15 mouse cellular contexts compared by ENCODE assay signal in genomic region chr4:59197078-59197424, GRCm38 (mm10). TPM values are rescaled to one million over a fixed set of nuclear protein-coding genes. Genes with fewer than 3 reads are reported as not detected.
DNase-seq lines count a peak whose midpoint lies in the region; ATAC-seq and TF ChIP-seq lines count a peak whose summit lies in the region.
"Had no signal": no experiment of that assay in that cellular context is flagged by ENCODE, and none has a peak within 500 bp of the region (broad histone marks: within the 10 kb centered on the region; RNA-seq: fewer than 3 reads in every experiment).

No protein-coding gene starts in this region.

- no peaks in the 10 kb centered on the region for H3K9me3 ChIP-seq in heart, embryonic 15.5 days (replicated peaks)
- no peaks in the 10 kb centered on the region for H3K9me3 ChIP-seq in midbrain, embryonic 16.5 days (replicated peaks; ENCODE audit: control insufficient read depth, low read length, poor library complexity, severe bottlenecking)
- no peaks in the 10 kb centered on the region for H3K9me3 ChIP-seq in midbrain, postnatal 0 days (ENCODE audit: low read length)
- no peaks in the 10 kb centered on the region for H3K9me3 ChIP-seq in liver, embryonic 12.5 days (replicated peaks)
- no peaks in the 10 kb centered on the region for H3K9me3 ChIP-seq in stomach, postnatal 0 days (ENCODE audit: control insufficient read depth, low read length)
- H3K9me3 ChIP-seq: midbrain, embryonic 15.5 days had no signal

- DNase-seq in heart, adult 2 months, result no peak
- no peak for DNase-seq in midbrain, postnatal 0 days (ENCODE audit: low spot score)
- no peak for DNase-seq in stomach, postnatal 0 days (ENCODE audit: low spot score)
- no peak for DNase-seq in frontal cortex, postnatal 10 days (ENCODE audit: low spot score in 2 of 2)
- DNase-seq in thymus, adult 18-20 months, result no peak
- DNase-seq: cerebellum, adult 2 months; right cerebral cortex, postnatal 4 days had no signal

- H3K9ac ChIP-seq in heart, embryonic 15.5 days, result no peak overlapping the region
- no peak overlapping the region for H3K9ac ChIP-seq in heart, adult 2 months (ENCODE audit: low read depth, low read length)
- H3K9ac ChIP-seq in midbrain, embryonic 16.5 days (ENCODE audit: low read depth, low read length), result no peak overlapping the region
- no peak overlapping the region for H3K9ac ChIP-seq in midbrain, postnatal 0 days (replicated peaks; ENCODE audit: low read length, poor library complexity, severe bottlenecking)
- H3K9ac ChIP-seq in liver, embryonic 12.5 days, result peak overlapping the region; percentile 70
- H3K9ac ChIP-seq in stomach, postnatal 0 days (ENCODE audit: low read length), result no peak overlapping the region
- H3K9ac ChIP-seq: midbrain, embryonic 15.5 days had no signal

- no peak overlapping the region for H3K4me2 ChIP-seq in heart, embryonic 15.5 days
- H3K4me2 ChIP-seq in midbrain, embryonic 16.5 days (ENCODE audit: low read length), result no peak overlapping the region
- no peak overlapping the region for H3K4me2 ChIP-seq in midbrain, postnatal 0 days (ENCODE audit: low read depth, low read length, poor library complexity, severe bottlenecking)
- peak overlapping the region; percentile 70 for H3K4me2 ChIP-seq in liver, embryonic 12.5 days
- no peak overlapping the region for H3K4me2 ChIP-seq in stomach, postnatal 0 days (replicated peaks; ENCODE audit: low read depth)
- H3K4me2 ChIP-seq: midbrain, embryonic 15.5 days had no signal

- H3K4me3 ChIP-seq in heart, embryonic 15.5 days, result no peak overlapping the region
- no peak overlapping the region for H3K4me3 ChIP-seq in heart, adult 2 months
- H3K4me3 ChIP-seq in midbrain, embryonic 16.5 days (ENCODE audit: low read depth, low read length), result no peak overlapping the region
- no peak overlapping the region for H3K4me3 ChIP-seq in midbrain, postnatal 0 days (ENCODE audit: low read depth, low read length)
- H3K4me3 ChIP-seq in liver, embryonic 12.5 days, result peak overlapping the region; percentile 45
- no peak overlapping the region for H3K4me3 ChIP-seq in stomach, postnatal 0 days (ENCODE audit: low read depth, low read length)
- H3K4me3 ChIP-seq: midbrain, embryonic 15.5 days had no signal

- TF ChIP-seq EP300 in heart, adult 2 months (IDR thresholded peaks at IDR 0.05; ENCODE audit: insufficient read depth, low read depth, low read length), result no peak
- no peak for TF ChIP-seq EP300 in stomach, postnatal 0 days (optimal IDR thresholded peaks at IDR 0.05)

- no peaks in the 10 kb centered on the region for H3K36me3 ChIP-seq in heart, embryonic 15.5 days
- H3K36me3 ChIP-seq in heart, adult 2 months (ENCODE audit: control insufficient read depth, insufficient read depth, low read length), result peaks cover 9% of the 10 kb centered on the region
- no peaks in the 10 kb centered on the region for H3K36me3 ChIP-seq in midbrain, embryonic 16.5 days (ENCODE audit: control insufficient read depth, insufficient read depth, low read length)
- no peaks in the 10 kb centered on the region for H3K36me3 ChIP-seq in midbrain, postnatal 0 days (ENCODE audit: insufficient read depth, low read length)
- H3K36me3 ChIP-seq in liver, embryonic 12.5 days, result peaks cover 5% of the 10 kb centered on the region; the same call in 1 of the 2 replicates
- no peaks in the 10 kb centered on the region for H3K36me3 ChIP-seq in stomach, postnatal 0 days (ENCODE audit: control insufficient read depth, insufficient read depth, low read length)
- H3K36me3 ChIP-seq: midbrain, embryonic 15.5 days had no signal

- peaks cover 6% of the 10 kb centered on the region for H3K79me2 ChIP-seq in heart, adult 2 months (replicated peaks; ENCODE audit: control insufficient read depth, insufficient read depth, low read length)

- no peaks in the 10 kb centered on the region for H3K27me3 ChIP-seq in heart, embryonic 15.5 days
- H3K27me3 ChIP-seq in heart, adult 2 months (ENCODE audit: control insufficient read depth, insufficient read depth, low read length), result no peaks in the 10 kb centered on the region
- no peaks in the 10 kb centered on the region for H3K27me3 ChIP-seq in midbrain, embryonic 16.5 days (ENCODE audit: control insufficient read depth, insufficient read depth, low read depth, low read length)
- H3K27me3 ChIP-seq in midbrain, postnatal 0 days (ENCODE audit: insufficient read depth, low read length), result no peaks in the 10 kb centered on the region
- no peaks in the 10 kb centered on the region for H3K27me3 ChIP-seq in liver, embryonic 12.5 days (replicated peaks)
- no peaks in the 10 kb centered on the region for H3K27me3 ChIP-seq in stomach, postnatal 0 days (ENCODE audit: control insufficient read depth, insufficient read depth, low read length)
- H3K27me3 ChIP-seq: midbrain, embryonic 15.5 days had no signal

- TF ChIP-seq CTCF in heart, adult 2 months (IDR thresholded peaks at IDR 0.05), result no peak
- TF ChIP-seq CTCF in midbrain, postnatal 0 days (IDR thresholded peaks at IDR 0.05), result no peak
- TF ChIP-seq CTCF in stomach, postnatal 0 days (IDR thresholded peaks at IDR 0.05; ENCODE audit: low read depth), result no peak

- H3K4me1 ChIP-seq in heart, embryonic 15.5 days (replicated peaks), result peaks cover 43% of the 10 kb centered on the region
- peaks cover 20% of the 10 kb centered on the region for H3K4me1 ChIP-seq in heart, adult 2 months (ENCODE audit: control insufficient read depth, insufficient read depth, low read length)
- H3K4me1 ChIP-seq in midbrain, embryonic 16.5 days (ENCODE audit: control insufficient read depth, insufficient read depth, low read length), result peaks cover 20% of the 10 kb centered on the region
- H3K4me1 ChIP-seq in midbrain, postnatal 0 days (ENCODE audit: insufficient read depth, low read length), result 0 out of 2 replicates have a peak, but pooled peaks cover 3% of the 10 kb centered on the region
- H3K4me1 ChIP-seq in liver, embryonic 12.5 days, result peaks cover 96% of the 10 kb centered on the region
- peaks cover 12% of the 10 kb centered on the region; the same call in 1 of the 2 replicates for H3K4me1 ChIP-seq in stomach, postnatal 0 days (replicated peaks; ENCODE audit: control insufficient read depth, insufficient read depth)

- WGBS in heart, embryonic 15.5 days, result 44% methylated on average over 6 of the region's 6 CpGs
- WGBS in heart, adult 2 months, result 45% methylated on average over 6 of the region's 6 CpGs
- 53% methylated on average over 6 of the region's 6 CpGs for WGBS in midbrain, embryonic 16.5 days
- WGBS in midbrain, postnatal 0 days, result 54% methylated on average over 6 of the region's 6 CpGs
- 33% methylated on average over 6 of the region's 6 CpGs for WGBS in liver, embryonic 12.5 days (ENCODE audit: insufficient replicate concordance)
- WGBS in stomach, postnatal 0 days, result 42% methylated on average over 6 of the region's 6 CpGs

- H3K27ac ChIP-seq in heart, embryonic 15.5 days, result peak overlapping the region; percentile 18; the same call in 1 of the 2 replicates
- H3K27ac ChIP-seq in heart, adult 2 months, result no peak overlapping the region
- H3K27ac ChIP-seq in midbrain, embryonic 16.5 days (ENCODE audit: low read length), result no peak overlapping the region
- no peak overlapping the region for H3K27ac ChIP-seq in midbrain, postnatal 0 days (ENCODE audit: low read depth, low read length)
- peak overlapping the region; percentile 88 for H3K27ac ChIP-seq in liver, embryonic 12.5 days
- 0 out of 2 replicates have a peak overlapping the region, but pooled peaks have one; percentile 30 for H3K27ac ChIP-seq in stomach, postnatal 0 days (replicated peaks)
- H3K27ac ChIP-seq: midbrain, embryonic 15.5 days had no signal

- TF ChIP-seq POLR2A in heart, adult 2 months (IDR thresholded peaks at IDR 0.05; ENCODE audit: insufficient read depth, low read depth, low read length), result no peak

- ATAC-seq in heart, embryonic 15.5 days (replicated peaks; ENCODE audit: insufficient number of reproducible peaks, insufficient read depth, low FRiP score, low read depth), result no peak
- 0 out of 2 replicates have a peak, but pooled peaks have one; percentile 25 for ATAC-seq in midbrain, embryonic 16.5 days
- ATAC-seq in midbrain, postnatal 0 days (ENCODE audit: low FRiP score), result no peak
- no peak for ATAC-seq in liver, embryonic 12.5 days
- peak; percentile 33 for ATAC-seq in stomach, postnatal 0 days (ENCODE audit: low FRiP score, low TSS enrichment)
- ATAC-seq: activated CD4-positive, CD25-positive, alpha-beta regulatory T cell, adult 4 months; forebrain, embryonic 14.5 days had no signal

- intact Hi-C loops in heart, adult 2 months (cut with DNase I), result no loop called here

RNA-seq across cellular contexts. Expression of gene Ugcg, which starts 8.0 kb away (rescaled TPM):
- polyA plus RNA-seq in heart, embryonic 15.5 days (2015; fragmentation: Nextera tagmentation; extraction: Ambion mirVana), result 6.2 and 7.0 TPM in 2 replicates
- total RNA-seq in heart, adult 2 months (2021), result 10 to 100 TPM; 13.3 to 15.6 TPM
- 10.0 and 17.9 TPM in 2 replicates for polyA plus RNA-seq in heart, adult 2 months (2012; rRNA removed)
- 18.1 and 22.2 TPM in 2 replicates for polyA plus RNA-seq in midbrain, embryonic 16.5 days (2015; fragmentation: Nextera tagmentation; extraction: Ambion mirVana)
- 68.5 and 76.5 TPM in 2 replicates for total RNA-seq in midbrain, postnatal 0 days (2014; rRNA removed)
- polyA plus RNA-seq in midbrain, postnatal 0 days (2015; fragmentation: Nextera tagmentation; extraction: Ambion mirVana), result 18.7 and 22.8 TPM in 2 replicates
- 14.2 and 14.4 TPM in 2 replicates for polyA plus RNA-seq in liver, embryonic 12.5 days (2016; fragmentation: Nextera tagmentation; extraction: Ambion mirVana)
- 18.9 and 19.0 TPM in 2 replicates for polyA plus RNA-seq in stomach, postnatal 0 days (2015; fragmentation: Nextera tagmentation; extraction: Ambion mirVana)

RNA-seq across cellular contexts. Expression of gene AI481877, which starts 58.3 kb away (rescaled TPM):
- polyA plus RNA-seq in heart, embryonic 15.5 days (2015; fragmentation: Nextera tagmentation; extraction: Ambion mirVana), result not detected in 2 replicates
- not detected for total RNA-seq in heart, adult 2 months (2021)
- polyA plus RNA-seq in heart, adult 2 months (2012; rRNA removed), result not detected in 2 replicates
- polyA plus RNA-seq in midbrain, embryonic 16.5 days (2015; fragmentation: Nextera tagmentation; extraction: Ambion mirVana), result 0.04 TPM in 1 of 2 replicates, not detected in the other
- not detected in 2 replicates for total RNA-seq in midbrain, postnatal 0 days (2014; rRNA removed)
- polyA plus RNA-seq in midbrain, postnatal 0 days (2015; fragmentation: Nextera tagmentation; extraction: Ambion mirVana), result 0.02 TPM in 1 of 2 replicates, not detected in the other
- polyA plus RNA-seq in liver, embryonic 12.5 days (2016; fragmentation: Nextera tagmentation; extraction: Ambion mirVana), result not detected in 2 replicates
- polyA plus RNA-seq in stomach, postnatal 0 days (2015; fragmentation: Nextera tagmentation; extraction: Ambion mirVana), result 1.2 and 1.4 TPM in 2 replicates
- total RNA-seq: hematopoietic stem cell, adult 5-6 weeks; layer of hippocampus, postnatal 10 days had no signal
- polyA plus RNA-seq: activated CD4-positive, CD25-positive, alpha-beta regulatory T cell, adult 4 months; cerebellum, adult 2 months; forebrain, embryonic 14.5 days had no signal

Comparison
In these comparisons a context has a peak if more than half of its experiments do, and no peak if none do; other contexts are left out.
1. ATAC-seq: peak in midbrain, embryonic 16.5 days (single experiment) and stomach, postnatal 0 days (single experiment); none in heart, embryonic 15.5 days (single experiment), midbrain, postnatal 0 days (single experiment) and liver, embryonic 12.5 days (single experiment).
2. H3K27ac ChIP-seq: peak in heart, embryonic 15.5 days (single experiment), liver, embryonic 12.5 days (single experiment) and stomach, postnatal 0 days (single experiment); none in heart, adult 2 months (single experiment), midbrain, embryonic 16.5 days (single experiment) and midbrain, postnatal 0 days (single experiment).